Mouse (Mus musculus): Measurements from ENCODE around the gene Foxe3.

Gene Foxe3

GRCm38 (mm10) chr4:114876441-114876972, 49.3 kb downstream of the Foxe3 start:
- DNase-seq (ENCODE audit: low read depth, low spot score) = no peak
